Mouse (Mus musculus) CH12.LX (cell line): Measurements from ENCODE around the gene Erfe. TPM values are rescaled to one million over a fixed set of nuclear protein-coding genes. Genes with fewer than 3 reads are reported as not detected.

Experiments
- DNase-seq: peaks from one replicate; pipeline ENCODE4 v3.0.0-alpha.2; 2013; ENCODE audit errors: extremely low read depth
- H3K27ac ChIP-seq: 2 replicates; pipeline ENCODE4 v1.5.1; 2012; ENCODE audit warnings: low read depth, mild to moderate bottlenecking, control low read depth, moderate library complexity; ENCODE audit not compliant: insufficient read depth
- H3K27me3 ChIP-seq: replicated peaks from 2 replicates; pipeline ENCODE3; 2012; ENCODE audit warnings: inconsistent platforms
- H3K36me3 ChIP-seq, 2 experiments: replicated peaks in 1 of 2; 2 replicates each; pipeline versions ENCODE3 to v1.6.1; 2012; ENCODE audit warnings: inconsistent platforms in 1 of 2, low read length in 1 of 2, mild to moderate bottlenecking in 1 of 2, mixed read lengths in 1 of 2, moderate library complexity in 1 of 2; ENCODE audit not compliant: control insufficient read depth in 1 of 2, insufficient read depth in 1 of 2
- H3K4me1 ChIP-seq, 2 experiments: 2 replicates each; pipeline ENCODE4 v1.6.1; 2012; ENCODE audit warnings: inconsistent platforms in 1 of 2, moderate library complexity in 1 of 2; ENCODE audit not compliant: insufficient read depth in 2 of 2, control insufficient read depth in 1 of 2
- H3K4me2 ChIP-seq: 2 replicates; pipeline ENCODE4 v1.6.1; 2012; ENCODE audit warnings: low read depth, mild to moderate bottlenecking, control low read depth; ENCODE audit not compliant: poor library complexity, insufficient read depth, severe bottlenecking
- H3K4me3 ChIP-seq, 3 experiments: fragments of 150-350 bp in 1 of 3; sonication (generic) in 1 of 3; replicated peaks in 1 of 3; 2 replicates each; pipeline versions ENCODE3 to v1.5.1; 2011 to 2012; ENCODE audit warnings: low read depth in 2 of 3, low read length in 2 of 3, mild to moderate bottlenecking in 2 of 3, moderate library complexity in 2 of 3, control low read depth in 1 of 3, improper control_type of control experiment in 1 of 3, inconsistent platforms in 1 of 3, mixed read lengths in 1 of 3; ENCODE audit not compliant: poor library complexity in 1 of 3
- H3K79me2 ChIP-seq: replicated peaks from 2 replicates; pipeline ENCODE4 v1.6.1; 2012; ENCODE audit warnings: mild to moderate bottlenecking, moderate library complexity; ENCODE audit not compliant: control insufficient read depth, poor library complexity, insufficient read depth, severe bottlenecking; ENCODE audit errors: extremely low read depth
- H3K9ac ChIP-seq: 2 replicates; pipeline ENCODE4 v1.6.1; 2012; ENCODE audit warnings: low read depth, mild to moderate bottlenecking, control low read depth, moderate library complexity; ENCODE audit not compliant: insufficient read depth
- H3K9me3 ChIP-seq: replicated peaks from 2 replicates; pipeline ENCODE3; 2012; ENCODE audit warnings: low read length, inconsistent platforms, mixed read lengths
- CHD1 ChIP-seq: IDR thresholded peaks from 2 replicates; pipeline ENCODE4 v1.6.1; 2012; ENCODE audit warnings: low read depth, low read length, improper control_type of control experiment, inconsistent platforms
- ELF1 ChIP-seq: IDR thresholded peaks from 2 replicates; pipeline ENCODE4 v1.6.1; 2014; ENCODE audit warnings: low read depth, mild to moderate bottlenecking, inconsistent platforms, low read length, improper control_type of control experiment
- EP300 ChIP-seq: IDR thresholded peaks from 2 replicates; pipeline ENCODE4 v1.6.1; 2011; ENCODE audit warnings: low read length, improper control_type of control experiment
- ETS1 ChIP-seq: conservative IDR thresholded peaks from 2 replicates; pipeline ENCODE4 v1.6.1; 2012; ENCODE audit warnings: low read depth, mild to moderate bottlenecking, inconsistent platforms, low read length, improper control_type of control experiment, moderate library complexity
- GABPA ChIP-seq: IDR thresholded peaks from 2 replicates; pipeline ENCODE4 v1.6.1; 2012; ENCODE audit warnings: low read depth, low read length, improper control_type of control experiment, inconsistent platforms; ENCODE audit not compliant: insufficient replicate concordance
- JUN ChIP-seq: IDR thresholded peaks from 2 replicates; pipeline ENCODE4 v1.6.1; 2011; ENCODE audit warnings: low read depth, mild to moderate bottlenecking, low read length, improper control_type of control experiment, moderate library complexity; ENCODE audit not compliant: insufficient read depth
- JUND ChIP-seq: conservative IDR thresholded peaks from 2 replicates; pipeline ENCODE4 v1.6.1; 2011; ENCODE audit warnings: low read depth, low read length, improper control_type of control experiment
- NELFE ChIP-seq: IDR thresholded peaks from 2 replicates; pipeline ENCODE4 v1.6.1; 2011; ENCODE audit warnings: low read depth, low read length, improper control_type of control experiment
- NRF1 ChIP-seq: IDR thresholded peaks from 2 replicates; pipeline ENCODE4 v1.6.1; 2014; ENCODE audit warnings: low read depth, mild to moderate bottlenecking, inconsistent platforms, low read length, improper control_type of control experiment, moderate library complexity
- POLR2AphosphoS2 ChIP-seq: IDR thresholded peaks from 2 replicates; pipeline ENCODE4 v1.6.1; 2011; ENCODE audit warnings: low read depth, low read length, improper control_type of control experiment
- SMC3 ChIP-seq: IDR thresholded peaks from 2 replicates; pipeline ENCODE4 v1.6.1; 2011; ENCODE audit warnings: low read depth, low read length, improper control_type of control experiment
- TBP ChIP-seq: conservative IDR thresholded peaks from 2 replicates; pipeline ENCODE4 v1.6.1; 2011; ENCODE audit warnings: low read depth, low read length, improper control_type of control experiment
- TCF12 ChIP-seq: IDR thresholded peaks from 2 replicates; pipeline ENCODE4 v1.6.1; 2014; ENCODE audit warnings: low read depth, mild to moderate bottlenecking, inconsistent platforms, low read length, improper control_type of control experiment
- USF1 ChIP-seq: IDR thresholded peaks from 2 replicates; pipeline ENCODE4 v1.6.1; 2014; ENCODE audit warnings: low read depth, mild to moderate bottlenecking, inconsistent platforms, low read length, improper control_type of control experiment
- USF2 ChIP-seq: conservative IDR thresholded peaks from 2 replicates; pipeline ENCODE4 v1.6.1; 2011; ENCODE audit warnings: low read depth, low read length, improper control_type of control experiment
- ZNF384 ChIP-seq: IDR thresholded peaks from 2 replicates; pipeline ENCODE4 v1.6.1; 2012; ENCODE audit warnings: low read depth, low read length, improper control_type of control experiment, inconsistent platforms
- dilution Hi-C: fragments of 300-500 bp; cut with MboI; formaldehyde crosslinking; loops from 2 replicates; pipeline ENCODE4 v1.14.3; 2020; ENCODE audit warnings: low sequenced_read_pairs; ENCODE audit not compliant: extremely low pct_unique_long_range_greater_than_20kb, extremely low pct_ligation_motif_present
- in situ Hi-C: fragments of 300-500 bp; cut with MboI; formaldehyde crosslinking; loops from 3 replicates; pipeline ENCODE4 v1.14.3; 2019; ENCODE audit warnings: low sequenced_read_pairs, low pct_ligation_motif_present, low pct_unique_long_range_greater_than_20kb, mixed read lengths
- polyA plus RNA-seq: library from polyadenylated mRNA; unstranded; fragments of >175 nt; gene quantifications from 2 replicates; pipeline ENCODE4 v1.2.1, GENCODE M21; 2012; ENCODE audit warnings: low read depth; ENCODE audit not compliant: insufficient read length
- total RNA-seq, 2 experiments: library from RNA; depleted of rRNA; stranded (reverse); fragments of 300-350 nt in 1 of 2; fragments of >200 nt in 1 of 2; gene quantifications; 2 replicates each; pipeline ENCODE4 v1.2.3; 2012 to 2014

The Erfe gene
- total and polyA plus RNA-seq, 3 experiments, result 2.2 to 8.4 (median 2.3) TPM

DNA sequence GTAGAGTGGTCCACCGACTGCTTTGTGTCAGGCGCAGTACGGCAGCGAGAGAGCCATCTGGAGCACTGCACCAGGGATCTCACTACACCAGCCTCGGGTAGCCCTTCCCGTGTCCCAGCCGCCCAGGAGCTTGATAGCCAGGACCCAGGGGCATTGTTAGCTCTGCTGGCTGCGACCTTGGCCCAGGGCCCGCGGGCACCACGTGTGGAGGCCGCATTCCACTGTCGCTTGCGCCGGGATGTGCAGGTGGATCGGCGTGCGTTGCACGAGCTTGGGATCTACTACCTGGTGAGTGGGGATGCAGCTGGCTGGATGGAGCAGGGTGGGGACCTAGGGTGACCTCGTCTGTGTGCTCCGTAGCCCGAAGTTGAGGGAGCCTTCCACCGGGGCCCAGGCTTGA lies 3.8 kb downstream of the Erfe start:
- no peak overlapping the region for H3K4me2 ChIP-seq
- no peaks in the 10 kb centered on the region for H3K9me3 ChIP-seq
- TF ChIP-seq POLR2AphosphoS2 (no peak), TCF12 (no peak)
- in situ Hi-C loops, result no loop called here
- H3K4me3 ChIP-seq, result no peak overlapping the region
- H3K27ac ChIP-seq, result no peak overlapping the region
- peaks cover 53 to 70% of the 10 kb centered on the region in 2 experiments for H3K36me3 ChIP-seq
- H3K79me2 ChIP-seq, result no peaks in the 10 kb centered on the region
- dilution Hi-C loops, result no loop called here
- no peak overlapping the region for H3K9ac ChIP-seq
- H3K27me3 ChIP-seq, result no peaks in the 10 kb centered on the region
- no peak for DNase-seq
- H3K4me1 ChIP-seq, result peaks cover 5 to 8% of the 10 kb centered on the region in 2 experiments; a peak in 3 of 4 replicates

GRCm38 (mm10) chr1:91373414-91373835 lies 7.2 kb downstream of the Erfe start:
- dilution Hi-C loops, result no loop called here
- no peaks in the 10 kb centered on the region for H3K79me2 ChIP-seq
- H3K4me1 ChIP-seq, result no peaks in the 10 kb centered on the region
- H3K36me3 ChIP-seq, result peaks cover 85 to 100% of the 10 kb centered on the region in 2 experiments
- H3K27ac ChIP-seq, result no peak overlapping the region
- no peaks in the 10 kb centered on the region for H3K9me3 ChIP-seq
- no peak overlapping the region for H3K4me3 ChIP-seq
- no peak overlapping the region for H3K4me2 ChIP-seq
- TF ChIP-seq EP300 (no peak), NRF1 (no peak), SMC3 (no peak), USF1 (no peak), USF2 (no peak), CHD1 (no peak), TBP (no peak), JUN (no peak), ZNF384 (no peak), JUND (no peak), ELF1 (no peak), GABPA (no peak), ETS1 (no peak), NELFE (no peak)
- DNase-seq, result no peak
- in situ Hi-C loops, result no loop called here
- H3K27me3 ChIP-seq, result no peaks in the 10 kb centered on the region
- H3K9ac ChIP-seq, result no peak overlapping the region
